Mouse (Mus musculus): ENCODE measurements at regions not wholly inside any gene's neighbourhood (a gene's known extent, or its start where the extent isn't known, plus 50 kb on each side); places are given as distances from the start of the nearest gene placed in this dataset.
A peak's percentile ranks its signal among the peaks of the same experiment; 100 is the strongest.

- WGBS, result 61% methylated on average over 6 of the region's 6 CpGs
- Histone ChIP-seq H3K27ac (no peak overlapping the region), H3K4me1 (ENCODE audit: insufficient read depth, low read length) (no peaks in the 10 kb centered on the region), H3K27me3 (ENCODE audit: insufficient read depth, low read length) (no peaks in the 10 kb centered on the region), H3K9ac (replicated peaks; ENCODE audit: low read length) (no peak overlapping the region), H3K4me2 (ENCODE audit: low read depth, low read length) (no peak overlapping the region), H3K36me3 (ENCODE audit: insufficient read depth, low read length) (no peaks in the 10 kb centered on the region), H3K4me3 (ENCODE audit: low read length) (no peak overlapping the region), H3K9me3 (ENCODE audit: low read length) (no peaks in the 10 kb centered on the region)
- peak; percentile 25 for DNase-seq (ENCODE audit: low spot score)
- TF ChIP-seq CTCF (IDR thresholded peaks at IDR 0.05; ENCODE audit: low read depth), result no peak
- ATAC-seq, result no peak
These were observed 232.1 kb upstream of the Slc16a7 start for GRCm38 (mm10) chr10:125621376-125621775.

DNA sequence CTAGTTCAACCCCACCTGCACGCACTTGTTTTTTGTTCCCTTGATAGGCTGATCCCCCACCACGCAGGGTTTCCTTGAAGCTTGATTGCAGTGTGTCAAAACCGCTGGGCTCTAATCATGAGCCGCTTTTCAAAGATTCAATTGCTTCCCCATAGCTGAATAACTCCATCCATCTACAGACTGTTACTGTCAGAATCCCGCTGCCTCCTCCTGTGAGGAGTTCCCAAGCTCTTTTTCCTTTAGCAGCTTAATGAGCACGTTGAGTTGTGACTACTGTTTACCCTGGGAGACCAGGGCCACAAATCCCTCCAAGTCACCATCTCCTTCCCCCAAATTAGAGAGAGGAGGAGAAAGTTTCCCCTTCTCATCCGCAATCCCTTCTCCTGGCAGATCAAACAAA is 234.6 kb upstream of the Slc16a7 start:
- Histone ChIP-seq H3K9me3 (ENCODE audit: low read length) (no peaks in the 10 kb centered on the region), H3K4me2 (ENCODE audit: low read depth, low read length) (no peak overlapping the region), H3K4me1 (ENCODE audit: insufficient read depth, low read length) (no peaks in the 10 kb centered on the region), H3K27me3 (ENCODE audit: insufficient read depth, low read length) (no peaks in the 10 kb centered on the region), H3K9ac (replicated peaks; ENCODE audit: low read length) (0 out of 2 replicates have a peak overlapping the region, but pooled peaks have one; percentile 13), H3K4me3 (ENCODE audit: low read length) (no peak overlapping the region), H3K36me3 (ENCODE audit: insufficient read depth, low read length) (no peaks in the 10 kb centered on the region), H3K27ac (no peak overlapping the region)
- DNase-seq (ENCODE audit: low spot score), result peak; percentile 34
- TF ChIP-seq CTCF (IDR thresholded peaks at IDR 0.05; ENCODE audit: low read depth), result no peak
- ATAC-seq, result no peak
- 10% methylated on average over 7 of the region's 7 CpGs for whole genome bisulfite sequencing

- ATAC-seq (no peak), DNase-seq (ENCODE audit: low spot score) (peak; percentile 4)
- Histone ChIP-seq H3K36me3 (ENCODE audit: insufficient read depth, low read length) (no peaks in the 10 kb centered on the region), H3K27ac (no peak overlapping the region), H3K4me2 (ENCODE audit: low read depth, low read length) (no peak overlapping the region), H3K4me3 (ENCODE audit: low read length) (no peak overlapping the region), H3K4me1 (ENCODE audit: insufficient read depth, low read length) (no peaks in the 10 kb centered on the region), H3K9ac (replicated peaks; ENCODE audit: low read length) (no peak overlapping the region), H3K27me3 (ENCODE audit: insufficient read depth, low read length) (no peaks in the 10 kb centered on the region), H3K9me3 (ENCODE audit: low read length) (no peaks in the 10 kb centered on the region)
- WGBS, result 90% methylated on average over 4 of the region's 4 CpGs
- TF ChIP-seq CTCF (IDR thresholded peaks at IDR 0.05; ENCODE audit: low read depth), result peak; percentile 36
These were observed 278.6 kb upstream of the Slc16a7 start for GRCm38 (mm10) chr10:125667906-125668305.

DNA sequence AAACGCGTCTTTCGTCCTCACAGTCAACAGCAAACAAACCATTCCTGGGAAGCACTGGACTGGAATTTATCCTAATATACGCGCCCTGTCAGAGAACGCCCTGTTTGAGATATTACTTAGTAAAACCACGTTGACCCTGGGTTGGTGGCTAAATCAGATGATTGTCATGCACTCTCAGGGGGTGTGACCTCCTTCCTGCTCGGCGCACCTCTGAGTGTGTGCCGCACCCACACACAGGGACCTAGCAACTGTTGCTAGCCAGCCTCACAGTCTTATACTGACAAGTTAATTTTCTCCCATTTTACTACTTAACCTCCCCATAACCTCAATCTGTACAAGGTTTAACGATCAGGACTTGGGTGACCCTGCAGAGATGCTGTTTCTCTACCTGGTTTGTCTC is 284.4 kb upstream of the Slc16a7 start:
- no peak for DNase-seq (ENCODE audit: low spot score)

DNA sequence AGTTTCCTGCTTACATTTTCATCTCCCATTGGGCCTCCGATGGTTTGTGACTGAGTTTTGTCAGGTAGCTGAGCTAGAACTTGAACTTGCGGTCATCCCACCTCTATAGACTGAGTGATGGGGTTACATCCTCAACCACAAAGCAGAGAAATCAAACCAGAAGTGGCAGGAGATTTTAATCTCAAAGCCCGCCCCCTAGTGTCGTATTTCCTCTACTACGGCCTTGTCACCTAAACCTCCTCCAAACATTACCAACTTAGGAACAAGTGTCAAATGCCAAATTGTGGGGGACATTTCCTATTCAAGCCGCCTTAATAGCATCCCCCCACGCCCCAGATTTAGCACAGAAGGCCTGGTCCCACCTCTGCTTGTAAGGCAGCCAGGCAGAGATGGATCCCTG is 286.3 kb upstream of the Lrig3 start:
- Histone ChIP-seq H3K9me3 (ENCODE audit: low read length) (no peaks in the 10 kb centered on the region), H3K36me3 (ENCODE audit: insufficient read depth, low read length) (no peaks in the 10 kb centered on the region), H3K27me3 (ENCODE audit: insufficient read depth, low read length) (no peaks in the 10 kb centered on the region), H3K27ac (no peak overlapping the region), H3K4me3 (ENCODE audit: low read length) (no peak overlapping the region), H3K4me2 (ENCODE audit: low read depth, low read length) (no peak overlapping the region), H3K9ac (replicated peaks; ENCODE audit: low read length) (no peak overlapping the region), H3K4me1 (ENCODE audit: insufficient read depth, low read length) (no peaks in the 10 kb centered on the region)
- WGBS, result 81% methylated on average over 7 of the region's 7 CpGs
- peak; percentile 24 for TF ChIP-seq CTCF (IDR thresholded peaks at IDR 0.05; ENCODE audit: low read depth)
- ATAC-seq, result no peak
- no peak for DNase-seq (ENCODE audit: low spot score)

More for the DNA sequence above, 284.4 kb upstream of the Slc16a7 start:
- H3K4me3 ChIP-seq (ENCODE audit: low read length), result no peak overlapping the region
- H3K9ac ChIP-seq (replicated peaks; ENCODE audit: low read length), result no peak overlapping the region
- no peaks in the 10 kb centered on the region for H3K9me3 ChIP-seq (ENCODE audit: low read length)
- ATAC-seq, result no peak
- no peaks in the 10 kb centered on the region for H3K36me3 ChIP-seq (ENCODE audit: insufficient read depth, low read length)
- no peak for TF ChIP-seq CTCF (IDR thresholded peaks at IDR 0.05; ENCODE audit: low read depth)
- H3K4me1 ChIP-seq (ENCODE audit: insufficient read depth, low read length), result no peaks in the 10 kb centered on the region
- H3K4me2 ChIP-seq (ENCODE audit: low read depth, low read length), result no peak overlapping the region
- H3K27me3 ChIP-seq (ENCODE audit: insufficient read depth, low read length), result no peaks in the 10 kb centered on the region
- H3K27ac ChIP-seq, result no peak overlapping the region
- 45% methylated on average over 11 of the region's 11 CpGs for WGBS

- Histone ChIP-seq H3K27ac (no peak overlapping the region), H3K4me2 (ENCODE audit: low read depth, low read length) (no peak overlapping the region), H3K36me3 (ENCODE audit: insufficient read depth, low read length) (no peaks in the 10 kb centered on the region), H3K4me3 (ENCODE audit: low read length) (no peak overlapping the region), H3K9ac (replicated peaks; ENCODE audit: low read length) (no peak overlapping the region), H3K4me1 (ENCODE audit: insufficient read depth, low read length) (no peaks in the 10 kb centered on the region), H3K27me3 (ENCODE audit: insufficient read depth, low read length) (no peaks in the 10 kb centered on the region), H3K9me3 (ENCODE audit: low read length) (no peaks in the 10 kb centered on the region)
- whole genome bisulfite sequencing, result 89% methylated on average over 5 of the region's 5 CpGs
- ATAC-seq, result no peak
- DNase-seq (ENCODE audit: low spot score), result no peak
- no peak for TF ChIP-seq CTCF (IDR thresholded peaks at IDR 0.05; ENCODE audit: low read depth)
These were observed 280.8 kb upstream of the Lrig3 start for GRCm38 (mm10) chr10:125685130-125685529.

GRCm38 (mm10) chr10:125693505-125693904 is 272.5 kb upstream of the Lrig3 start:
- H3K9me3 ChIP-seq (ENCODE audit: low read length), result no peaks in the 10 kb centered on the region
- TF ChIP-seq CTCF (IDR thresholded peaks at IDR 0.05; ENCODE audit: low read depth), result no peak
- no peaks in the 10 kb centered on the region for H3K36me3 ChIP-seq (ENCODE audit: insufficient read depth, low read length)
- DNase-seq (ENCODE audit: low spot score) (peak; percentile 29), ATAC-seq (no peak)
- 45% methylated on average over 7 of the region's 7 CpGs for WGBS
- no peaks in the 10 kb centered on the region for H3K27me3 ChIP-seq (ENCODE audit: insufficient read depth, low read length)
- no peaks in the 10 kb centered on the region for H3K4me1 ChIP-seq (ENCODE audit: insufficient read depth, low read length)
- H3K9ac ChIP-seq (replicated peaks; ENCODE audit: low read length), result no peak overlapping the region
- peak overlapping the region; percentile 24; the same call in 1 of the 2 replicates for H3K4me2 ChIP-seq (ENCODE audit: low read depth, low read length)
- no peak overlapping the region for H3K27ac ChIP-seq
- H3K4me3 ChIP-seq (ENCODE audit: low read length), result no peak overlapping the region

Data from hindbrain, postnatal 0 days (tissue).